Mouse (Mus musculus): ENCODE results near the gene Khnyn.

Khnyn gene

GRCm38 (mm10) chr14:55884713-55885113, at the start of gene Khnyn:
Gene Khnyn, plus strand, starts transcription at chr14:55884947.
- in situ Hi-C loops (cut with MboI; ENCODE audit: low pct_unique_long_range_greater_than_20kb in 1 of 2, low sequenced_read_pairs in 2 of 2, unreplicated experiment in 1 of 2) = no loop called here

GRCm38 (mm10) chr14:55838312-55838711, 46.4 kb upstream of the Khnyn start:
- in situ Hi-C loops (cut with MboI; ENCODE audit: low pct_unique_long_range_greater_than_20kb in 1 of 2, low sequenced_read_pairs in 2 of 2, unreplicated experiment in 1 of 2) = no loop called here

GRCm38 (mm10) chr14:55838740-55839139, 46.0 kb upstream of the Khnyn start:
- in situ Hi-C loops (cut with MboI; ENCODE audit: low pct_unique_long_range_greater_than_20kb in 1 of 2, low sequenced_read_pairs in 2 of 2, unreplicated experiment in 1 of 2) = no loop called here

- in situ Hi-C loops (cut with MboI; ENCODE audit: low pct_unique_long_range_greater_than_20kb in 1 of 2, low sequenced_read_pairs in 2 of 2, unreplicated experiment in 1 of 2) = no loop called here
Observed at GRCm38 (mm10) chr14:55840853-55841366, 43.8 kb upstream of the Khnyn start.

GRCm38 (mm10) chr14:55842794-55843193, 42.0 kb upstream of the Khnyn start:
- in situ Hi-C loops (cut with MboI; ENCODE audit: low pct_unique_long_range_greater_than_20kb in 1 of 2, low sequenced_read_pairs in 2 of 2, unreplicated experiment in 1 of 2) = no loop called here

GRCm38 (mm10) chr14:55845506-55846294, 39.0 kb upstream of the Khnyn start:
- in situ Hi-C loops (cut with MboI; ENCODE audit: low pct_unique_long_range_greater_than_20kb in 1 of 2, low sequenced_read_pairs in 2 of 2, unreplicated experiment in 1 of 2) = no loop called here

- in situ Hi-C loops (cut with MboI; ENCODE audit: low pct_unique_long_range_greater_than_20kb in 1 of 2, low sequenced_read_pairs in 2 of 2, unreplicated experiment in 1 of 2) = loop anchor here in 1 of 2 experiments (10.0 kb wide), 1 partner anchor 64 kb away; no protein-coding TSS in a partner anchor
Observed at GRCm38 (mm10) chr14:55850885-55851284, 33.9 kb upstream of the Khnyn start.

GRCm38 (mm10) chr14:55852646-55853551, 31.8 kb upstream of the Khnyn start:
- in situ Hi-C loops (cut with MboI; ENCODE audit: low pct_unique_long_range_greater_than_20kb in 1 of 2, low sequenced_read_pairs in 2 of 2, unreplicated experiment in 1 of 2) = loop anchor here in 1 of 2 experiments (10.0 kb wide), 1 partner anchor 62 kb away; no protein-coding TSS in a partner anchor

GRCm38 (mm10) chr14:55853621-55854285, 31.0 kb upstream of the Khnyn start, which contains the start of gene Nynrin:
Gene Nynrin, plus strand, starts transcription at chr14:55854010.
- in situ Hi-C loops (cut with MboI; ENCODE audit: low pct_unique_long_range_greater_than_20kb in 1 of 2, low sequenced_read_pairs in 2 of 2, unreplicated experiment in 1 of 2) = loop anchor here in 1 of 2 experiments (10.0 kb wide), 1 partner anchor 61 kb away; no protein-coding TSS in a partner anchor

- in situ Hi-C loops (cut with MboI; ENCODE audit: low pct_unique_long_range_greater_than_20kb in 1 of 2, low sequenced_read_pairs in 2 of 2, unreplicated experiment in 1 of 2) = loop anchor here in 1 of 2 experiments (10.0 kb wide), 1 partner anchor 60 kb away; no protein-coding TSS in a partner anchor
Observed at GRCm38 (mm10) chr14:55854406-55855100, 30.2 kb upstream of the Khnyn start.

- in situ Hi-C loops (cut with MboI; ENCODE audit: low pct_unique_long_range_greater_than_20kb in 1 of 2, low sequenced_read_pairs in 2 of 2, unreplicated experiment in 1 of 2) = loop anchor here in 1 of 2 experiments (10.0 kb wide), 1 partner anchor 60 kb away; no protein-coding TSS in a partner anchor
Observed at GRCm38 (mm10) chr14:55855101-55855561, 29.6 kb upstream of the Khnyn start.

GRCm38 (mm10) chr14:55857588-55857987, 27.2 kb upstream of the Khnyn start:
- in situ Hi-C loops (cut with MboI; ENCODE audit: low pct_unique_long_range_greater_than_20kb in 1 of 2, low sequenced_read_pairs in 2 of 2, unreplicated experiment in 1 of 2) = loop anchor here in 1 of 2 experiments (10.0 kb wide), 1 partner anchor 57 kb away; no protein-coding TSS in a partner anchor

GRCm38 (mm10) chr14:55862186-55862585, 22.6 kb upstream of the Khnyn start:
- in situ Hi-C loops (cut with MboI; ENCODE audit: low pct_unique_long_range_greater_than_20kb in 1 of 2, low sequenced_read_pairs in 2 of 2, unreplicated experiment in 1 of 2) = loop anchor here (5.0 kb wide), 1 partner anchor 40 kb away; the partner anchor contains the start of gene Nfatc4 (in 2 of the 2)

- in situ Hi-C loops (cut with MboI; ENCODE audit: low pct_unique_long_range_greater_than_20kb in 1 of 2, low sequenced_read_pairs in 2 of 2, unreplicated experiment in 1 of 2) = loop anchor here (5.0 kb wide), 1 partner anchor 41 kb away; the partner anchor contains the start of gene Nfatc4 (in 2 of the 2)
Observed at GRCm38 (mm10) chr14:55862970-55863369, 21.8 kb upstream of the Khnyn start.

GRCm38 (mm10) chr14:55863773-55864172, 21.0 kb upstream of the Khnyn start:
- in situ Hi-C loops (cut with MboI; ENCODE audit: low pct_unique_long_range_greater_than_20kb in 1 of 2, low sequenced_read_pairs in 2 of 2, unreplicated experiment in 1 of 2) = loop anchor here (5.0 kb wide), 1 partner anchor 41 kb away; the partner anchor contains the start of gene Nfatc4 (in 2 of the 2)

GRCm38 (mm10) chr14:55866962-55867361, 17.8 kb upstream of the Khnyn start:
- in situ Hi-C loops (cut with MboI; ENCODE audit: low pct_unique_long_range_greater_than_20kb in 1 of 2, low sequenced_read_pairs in 2 of 2, unreplicated experiment in 1 of 2) = no loop called here
